Mouse (Mus musculus): ENCODE results near the gene Chst8.

Gene Chst8

GRCm38 (mm10) chr7:34812531-34813111, at the start of gene Chst8:
TSS of gene Chst8 (minus strand) at chr7:34812711.
- DNase-seq (ENCODE audit: low spot score in 2 of 2) = peak; percentile 68 to 73

GRCm38 (mm10) chr7:34858291-34858690, 45.8 kb upstream of the Chst8 start:
- no peak for DNase-seq (ENCODE audit: low spot score in 2 of 2)

GRCm38 (mm10) chr7:34854781-34855352, 42.4 kb upstream of the Chst8 start:
- DNase-seq (ENCODE audit: low spot score in 2 of 2) = no peak

- no peak for DNase-seq (ENCODE audit: low spot score in 2 of 2)
These were observed 40.9 kb upstream of the Chst8 start for GRCm38 (mm10) chr7:34853393-34853792.

- DNase-seq (ENCODE audit: low spot score in 2 of 2) = no peak
These were observed 37.1 kb upstream of the Chst8 start for GRCm38 (mm10) chr7:34849660-34850059.

GRCm38 (mm10) chr7:34848811-34849210, 36.3 kb upstream of the Chst8 start:
- DNase-seq (ENCODE audit: low spot score in 2 of 2) = no peak

- no peak for DNase-seq (ENCODE audit: low spot score in 2 of 2)
These were observed 35.4 kb upstream of the Chst8 start for GRCm38 (mm10) chr7:34847900-34848299.

GRCm38 (mm10) chr7:34847410-34847809, 34.9 kb upstream of the Chst8 start:
- peak; percentile 45 to 47 for DNase-seq (ENCODE audit: low spot score in 2 of 2)

- no peak for DNase-seq (ENCODE audit: low spot score in 2 of 2)
These were observed 26.2 kb upstream of the Chst8 start for GRCm38 (mm10) chr7:34838749-34839148.

- no peak for DNase-seq (ENCODE audit: low spot score in 2 of 2)
These were observed 25.7 kb upstream of the Chst8 start for GRCm38 (mm10) chr7:34838231-34838630.

GRCm38 (mm10) chr7:34826255-34826909, 13.9 kb upstream of the Chst8 start:
- no peak for DNase-seq (ENCODE audit: low spot score in 2 of 2)

- no peak for DNase-seq (ENCODE audit: low spot score in 2 of 2)
These were observed 9.1 kb upstream of the Chst8 start for GRCm38 (mm10) chr7:34821587-34821986.

- peak; percentile 36 to 62 for DNase-seq (ENCODE audit: low spot score in 2 of 2)
These were observed 8.0 kb upstream of the Chst8 start for GRCm38 (mm10) chr7:34820554-34820953.

GRCm38 (mm10) chr7:34819796-34820195, 7.3 kb upstream of the Chst8 start:
- peak; percentile 52 to 65 for DNase-seq (ENCODE audit: low spot score in 2 of 2)

GRCm38 (mm10) chr7:34818660-34819059, 6.1 kb upstream of the Chst8 start:
- no peak for DNase-seq (ENCODE audit: low spot score in 2 of 2)

GRCm38 (mm10) chr7:34816981-34817380, 4.5 kb upstream of the Chst8 start:
- DNase-seq (ENCODE audit: low spot score in 2 of 2) = no peak

- no peak for DNase-seq (ENCODE audit: low spot score in 2 of 2)
These were observed 2.3 kb upstream of the Chst8 start for GRCm38 (mm10) chr7:34814801-34815200.

GRCm38 (mm10) chr7:34811531-34812526, 682 bp downstream of the Chst8 start:
- DNase-seq (ENCODE audit: low spot score in 2 of 2) = no peak

- no peak for DNase-seq (ENCODE audit: low spot score in 2 of 2)
These were observed 1.5 kb downstream of the Chst8 start for GRCm38 (mm10) chr7:34811060-34811459.

GRCm38 (mm10) chr7:34806307-34806706, 6.2 kb downstream of the Chst8 start:
- DNase-seq (ENCODE audit: low spot score in 2 of 2) = peak; percentile 70 to 74

- no peak for DNase-seq (ENCODE audit: low spot score in 2 of 2)
These were observed 6.8 kb downstream of the Chst8 start for GRCm38 (mm10) chr7:34805691-34806205.

- no peak for DNase-seq (ENCODE audit: low spot score in 2 of 2)
These were observed 7.5 kb downstream of the Chst8 start for GRCm38 (mm10) chr7:34805042-34805441.
